Comparison of ENCODE assay signal across 8 mouse cellular contexts in the genomic region with DNA sequence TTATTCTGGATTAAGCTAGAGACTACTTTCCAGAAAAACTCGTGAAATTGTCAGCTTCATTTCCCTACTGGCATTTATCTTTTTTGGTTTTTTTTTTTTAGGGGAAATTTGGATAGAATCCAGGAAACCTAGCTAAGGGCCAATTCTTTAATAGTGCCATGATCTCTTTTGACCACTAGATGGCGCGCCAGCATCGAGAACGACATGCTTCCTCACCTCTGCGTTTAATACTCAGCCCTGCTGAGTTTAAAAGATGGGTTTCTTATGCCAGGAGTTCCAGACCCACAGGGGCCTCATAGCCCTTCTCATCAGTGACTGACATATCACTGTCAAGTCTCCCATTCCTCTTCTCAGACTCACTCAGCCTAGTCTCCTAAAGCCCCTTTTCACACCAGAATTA. TPM values are rescaled to one million over a fixed set of nuclear protein-coding genes. Genes with fewer than 3 reads are reported as not detected.
DNase-seq lines count a peak whose midpoint lies in the region.

No protein-coding gene starts in this region.

- H3K9me3 ChIP-seq in heart, embryonic 10.5 days: no peaks in the 10 kb centered on the region

- H3K4me3 ChIP-seq in heart, embryonic 10.5 days: no peak overlapping the region

- WGBS in heart, embryonic 10.5 days: 1% methylated on average over 6 of the region's 6 CpGs

- no peak overlapping the region for H3K27ac ChIP-seq in heart, embryonic 10.5 days

- no peaks in the 10 kb centered on the region for H3K36me3 ChIP-seq in heart, embryonic 10.5 days
- H3K36me3 ChIP-seq in splenic B cell, adult 2 months (ENCODE audit: control insufficient read depth, insufficient read depth, low read length, poor library complexity, severe bottlenecking): no peaks in the 10 kb centered on the region

- H3K27me3 ChIP-seq in heart, embryonic 10.5 days (ENCODE audit: insufficient read depth, poor library complexity, severe bottlenecking): no peaks in the 10 kb centered on the region
- no peaks in the 10 kb centered on the region for H3K27me3 ChIP-seq in splenic B cell, adult 2 months (ENCODE audit: control insufficient read depth, insufficient read depth, low read length, poor library complexity, severe bottlenecking)

- no peaks in the 10 kb centered on the region for H3K4me1 ChIP-seq in heart, embryonic 10.5 days

- DNase-seq in heart, adult 9 months (ENCODE audit: low spot score in 2 of 2): peak; percentile 4 to 35
- no peak for DNase-seq in heart, embryonic 10.5 days (ENCODE audit: low spot score)
- DNase-seq in NIH3T3 (ENCODE audit: low read depth): peak; percentile 78
- peak; percentile 33 for DNase-seq in cerebellum, adult 9-11 months
- DNase-seq in gastrocnemius, postnatal 10 days: peak; percentile 51
- DNase-seq in layer of hippocampus, adult 9-10 months (ENCODE audit: low spot score): peak; percentile 15
- peak; percentile 54 for DNase-seq in mesoderm, embryonic 11.5 days (ENCODE audit: low read depth, low spot score)
- DNase-seq in splenic B cell, adult 2 months (ENCODE audit: low read depth, low spot score): peak; percentile 47

RNA-seq across cellular contexts. Expression of a gene that starts 15.5 kb away (rescaled TPM):
- polyA plus RNA-seq in heart, embryonic 10.5 days (2016; fragmentation: Nextera tagmentation; extraction: Ambion mirVana): 0.90 and 5.7 TPM in 2 replicates
- 1 to 10 TPM; 3.2 to 4.2 TPM for total RNA-seq in gastrocnemius, postnatal 10 days (2021)
